Mouse (Mus musculus): Measurements from ENCODE around the gene Bicdl1.

- no peak for TF ChIP-seq CTCF (IDR thresholded peaks at IDR 0.05; ENCODE audit: control insufficient read depth, insufficient read depth, insufficient read length)
- no peak for TF ChIP-seq USF1 (IDR thresholded peaks at IDR 0.05; ENCODE audit: low read depth)
- TF ChIP-seq MYOD1 (IDR thresholded peaks at IDR 0.05; ENCODE audit: control insufficient read depth, insufficient read length, low read depth) = no peak
- TF ChIP-seq CEBPB (IDR thresholded peaks at IDR 0.05; ENCODE audit: low read depth) = no peak
- no peak for TF ChIP-seq MYOG (IDR thresholded peaks at IDR 0.05; ENCODE audit: control insufficient read depth, extremely low read depth, insufficient read length)
- no peak for TF ChIP-seq MAX (IDR thresholded peaks at IDR 0.05)
- TF ChIP-seq FOSL1 (IDR thresholded peaks at IDR 0.05; ENCODE audit: insufficient read depth, low read length, poor library complexity, severe bottlenecking) = no peak
Measured at GRCm38 (mm10) chr5:115632358-115632714, 99.1 kb downstream of the Bicdl1 start.
